Mouse (Mus musculus): Measurements from ENCODE around the gene Ankmy1. TPM values are rescaled to one million over a fixed set of nuclear protein-coding genes. Genes with fewer than 3 reads are reported as not detected.
A peak's percentile ranks its signal among the peaks of the same experiment; 100 is the strongest.

The Ankmy1 gene
- polyA plus RNA-seq (2015; fragmentation: Nextera tagmentation; extraction: Ambion mirVana), result 1.9 and 2.1 TPM in 2 replicates

GRCm38 (mm10) chr1:92902786-92903185 lies at the start of gene Ankmy1:
Gene Ankmy1 (minus strand): TSS chr1:92902906.
- DNase-seq (ENCODE audit: low spot score), result peak; percentile 47

GRCm38 (mm10) chr1:92950607-92951006 lies 47.9 kb upstream of the Ankmy1 start, which contains the start of gene Gpr35:
Gene Gpr35 (plus strand): TSS chr1:92950865.
- no peak for DNase-seq (ENCODE audit: low spot score)

GRCm38 (mm10) chr1:92949426-92949825 lies 46.7 kb upstream of the Ankmy1 start:
- DNase-seq (ENCODE audit: low spot score), result peak; percentile 16

- DNase-seq (ENCODE audit: low spot score), result no peak
These were observed 45.3 kb upstream of the Ankmy1 start for GRCm38 (mm10) chr1:92947966-92948365.

GRCm38 (mm10) chr1:92943219-92943989 lies 40.7 kb upstream of the Ankmy1 start:
- no peak for DNase-seq (ENCODE audit: low spot score)

- no peak for DNase-seq (ENCODE audit: low spot score)
These were observed 37.0 kb upstream of the Ankmy1 start for GRCm38 (mm10) chr1:92939746-92940145.

GRCm38 (mm10) chr1:92937797-92938196 lies 35.1 kb upstream of the Ankmy1 start:
- DNase-seq (ENCODE audit: low spot score), result no peak

GRCm38 (mm10) chr1:92936467-92936866 lies 33.8 kb upstream of the Ankmy1 start:
- no peak for DNase-seq (ENCODE audit: low spot score)

GRCm38 (mm10) chr1:92935977-92936376 lies 33.3 kb upstream of the Ankmy1 start:
- DNase-seq (ENCODE audit: low spot score), result no peak

- DNase-seq (ENCODE audit: low spot score), result no peak
These were observed 32.6 kb upstream of the Ankmy1 start for GRCm38 (mm10) chr1:92935054-92935962.

GRCm38 (mm10) chr1:92934182-92934827 lies 31.6 kb upstream of the Ankmy1 start, which contains the start of gene Capn10:
Gene Capn10 (plus strand): TSS chr1:92934376.
- DNase-seq (ENCODE audit: low spot score), result peak; percentile 96

GRCm38 (mm10) chr1:92933611-92934010 lies 30.9 kb upstream of the Ankmy1 start:
- peak; percentile 21 for DNase-seq (ENCODE audit: low spot score)

GRCm38 (mm10) chr1:92930171-92930706 lies 27.5 kb upstream of the Ankmy1 start:
- DNase-seq (ENCODE audit: low spot score), result no peak

- no peak for DNase-seq (ENCODE audit: low spot score)
These were observed 18.8 kb upstream of the Ankmy1 start for GRCm38 (mm10) chr1:92921496-92921895.

GRCm38 (mm10) chr1:92920474-92921200 lies 17.9 kb upstream of the Ankmy1 start:
- no peak for DNase-seq (ENCODE audit: low spot score)

- no peak for DNase-seq (ENCODE audit: low spot score)
These were observed 17.1 kb upstream of the Ankmy1 start for GRCm38 (mm10) chr1:92919775-92920174.

- no peak for DNase-seq (ENCODE audit: low spot score)
These were observed 16.4 kb upstream of the Ankmy1 start for GRCm38 (mm10) chr1:92919151-92919550.

- no peak for DNase-seq (ENCODE audit: low spot score)
These were observed 14.0 kb upstream of the Ankmy1 start for GRCm38 (mm10) chr1:92916725-92917124.

GRCm38 (mm10) chr1:92914993-92915392 lies 12.3 kb upstream of the Ankmy1 start:
- DNase-seq (ENCODE audit: low spot score), result no peak

- no peak for DNase-seq (ENCODE audit: low spot score)
These were observed 11.5 kb upstream of the Ankmy1 start for GRCm38 (mm10) chr1:92914239-92914638.
